Mouse (Mus musculus) midbrain, postnatal 0 days (tissue): ENCODE results near the gene Sdk1. TPM values are rescaled to one million over a fixed set of nuclear protein-coding genes. Genes with fewer than 3 reads are reported as not detected.

ENCODE experiments used
- ATAC-seq: fragments of 200-750 bp; cut with Nextera tagmentation; 2 replicates; pipeline ENCODE4 v1.8.0; 2017; ENCODE audit warnings: moderate number of reproducible peaks, mild to moderate bottlenecking, moderate TSS enrichment, moderate library complexity; ENCODE audit not compliant: low FRiP score
- DNase-seq: peaks from one replicate; pipeline ENCODE4 v3.0.0-alpha.2; 2015; ENCODE audit warnings: low spot score
- H3K27ac ChIP-seq: fragments of 300-500 bp; sonication (generic); 2 replicates; pipeline ENCODE4 v1.5.1; 2014; ENCODE audit warnings: low read depth, mild to moderate bottlenecking, low read length, mixed read lengths
- H3K27me3 ChIP-seq: fragments of 300-500 bp; sonication (generic); 2 replicates; pipeline ENCODE4 v1.6.1; 2014; ENCODE audit warnings: low read length, control low read depth, mixed read lengths; ENCODE audit not compliant: insufficient read depth
- H3K36me3 ChIP-seq: fragments of 300-500 bp; sonication (generic); 2 replicates; pipeline ENCODE4 v1.6.1; 2014; ENCODE audit warnings: low read length, control low read depth, mixed read lengths; ENCODE audit not compliant: insufficient read depth
- H3K4me1 ChIP-seq: fragments of 300-500 bp; sonication (generic); 2 replicates; pipeline ENCODE4 v1.6.1; 2014; ENCODE audit warnings: mild to moderate bottlenecking, control low read depth, antibody characterized with exemption, low read length, mixed read lengths; ENCODE audit not compliant: insufficient read depth
- H3K4me2 ChIP-seq: fragments of 300-500 bp; sonication (generic); 2 replicates; pipeline ENCODE4 v1.6.1; 2014; ENCODE audit warnings: low read depth, mild to moderate bottlenecking, low read length, mixed read lengths; ENCODE audit not compliant: poor library complexity, severe bottlenecking
- H3K4me3 ChIP-seq: fragments of 300-500 bp; sonication (generic); 2 replicates; pipeline ENCODE4 v1.5.1; 2014; ENCODE audit warnings: low read depth, mild to moderate bottlenecking, low read length, moderate library complexity
- H3K9ac ChIP-seq: fragments of 300-500 bp; sonication (generic); replicated peaks from 2 replicates; pipeline ENCODE4 v1.6.1; 2014; ENCODE audit warnings: mild to moderate bottlenecking, low read length, moderate library complexity, mixed read lengths; ENCODE audit not compliant: poor library complexity, severe bottlenecking
- H3K9me3 ChIP-seq: fragments of 300-500 bp; sonication (generic); 2 replicates; pipeline ENCODE4 v1.6.1; 2016; ENCODE audit warnings: low read length, control low read depth
- CTCF ChIP-seq: IDR thresholded peaks from 2 replicates; pipeline ENCODE4 v1.5.1; 2016; ENCODE audit warnings: antibody characterized with exemption, mild to moderate bottlenecking
- WGBS: fragments of 180-500 bp; shearing (Covaris S2); extraction: QIAGEN DNeasy Blood & Tissue Kit; methylation state at CpG from one replicate; pipeline ENCODE4 v1.1.7; 2014; 5-methylcytosine and 5-hydroxymethylcytosine counted together
- polyA plus RNA-seq: library from polyadenylated mRNA; unstranded; fragments of >200 nt; fragmentation: Nextera tagmentation; extraction: Ambion mirVana; gene quantifications from 2 replicates; pipeline ENCODE4 v1.2.1, GENCODE M21; 2015
- total RNA-seq: library from RNA; depleted of rRNA; stranded (reverse); fragments of >200 nt; gene quantifications from 2 replicates; pipeline ENCODE4 v1.2.3, GENCODE M21; 2014

Sdk1 gene
- total and polyA plus RNA-seq, 2 experiments from 2014 or later: 2.6 to 26.7 TPM

DNA sequence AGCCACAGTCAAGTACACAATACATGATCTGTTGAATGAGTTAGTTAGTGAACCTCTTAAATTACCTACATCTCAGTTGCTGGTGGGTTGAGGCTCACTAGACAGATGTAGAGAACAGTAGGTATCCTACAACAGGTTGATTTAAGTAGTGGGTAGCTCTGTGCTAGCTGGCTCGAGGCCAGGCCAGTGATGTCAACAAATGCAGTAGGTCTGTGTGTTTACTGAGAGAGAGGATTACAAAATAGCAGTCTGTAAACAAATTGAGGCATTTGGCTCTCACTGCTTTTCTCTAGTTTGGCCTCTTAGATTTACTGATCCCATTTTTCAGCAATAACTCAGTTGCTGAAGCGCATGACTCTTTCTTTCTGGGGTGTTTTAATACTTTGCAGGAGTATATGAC is 70.5 kb downstream of the Sdk1 start:
- Histone ChIP-seq H3K4me2 (no peak overlapping the region), H3K9me3 (no peaks in the 10 kb centered on the region), H3K4me3 (no peak overlapping the region), H3K27me3 (no peaks in the 10 kb centered on the region), H3K27ac (no peak overlapping the region), H3K36me3 (no peaks in the 10 kb centered on the region), H3K9ac (no peak overlapping the region), H3K4me1 (no peaks in the 10 kb centered on the region)
- 80% methylated on average over 2 of the region's 2 CpGs for WGBS
- DNase-seq: no peak
- no peak for TF ChIP-seq CTCF
- ATAC-seq: no peak

- no peak overlapping the region for H3K4me3 ChIP-seq
- H3K4me2 ChIP-seq: no peak overlapping the region
- no peaks in the 10 kb centered on the region for H3K4me1 ChIP-seq
- H3K36me3 ChIP-seq: no peaks in the 10 kb centered on the region
- no peak for DNase-seq
- H3K27ac ChIP-seq: no peak overlapping the region
- no peak overlapping the region for H3K9ac ChIP-seq
- WGBS: 93% methylated on average over 4 of the region's 4 CpGs
- no peaks in the 10 kb centered on the region for H3K27me3 ChIP-seq
- no peak for TF ChIP-seq CTCF
- H3K9me3 ChIP-seq: no peaks in the 10 kb centered on the region
- ATAC-seq: no peak
Measured at GRCm38 (mm10) chr5:141312305-141312704, 71.0 kb downstream of the Sdk1 start.

- no peak overlapping the region for H3K4me3 ChIP-seq
- no peaks in the 10 kb centered on the region for H3K36me3 ChIP-seq
- TF ChIP-seq CTCF: no peak
- no peaks in the 10 kb centered on the region for H3K27me3 ChIP-seq
- ATAC-seq: no peak
- H3K4me1 ChIP-seq: no peaks in the 10 kb centered on the region
- H3K27ac ChIP-seq: no peak overlapping the region
- WGBS: 75% methylated on average over 4 of the region's 4 CpGs
- H3K9ac ChIP-seq: no peak overlapping the region
- no peak overlapping the region for H3K4me2 ChIP-seq
- DNase-seq: peak; percentile 55
- H3K9me3 ChIP-seq: no peaks in the 10 kb centered on the region
Measured at GRCm38 (mm10) chr5:141317095-141317494, 75.8 kb downstream of the Sdk1 start.

GRCm38 (mm10) chr5:141324910-141325309 is 83.6 kb downstream of the Sdk1 start:
- WGBS: 75% methylated on average over 4 of the region's 4 CpGs
- Histone ChIP-seq H3K4me3 (no peak overlapping the region), H3K4me1 (no peaks in the 10 kb centered on the region), H3K27me3 (no peaks in the 10 kb centered on the region), H3K9ac (no peak overlapping the region), H3K36me3 (no peaks in the 10 kb centered on the region), H3K27ac (no peak overlapping the region), H3K9me3 (no peaks in the 10 kb centered on the region), H3K4me2 (no peak overlapping the region)
- DNase-seq: peak; percentile 60
- 0 out of 2 replicates have a peak, but pooled peaks have one; percentile 8 for TF ChIP-seq CTCF
- ATAC-seq: no peak

DNA sequence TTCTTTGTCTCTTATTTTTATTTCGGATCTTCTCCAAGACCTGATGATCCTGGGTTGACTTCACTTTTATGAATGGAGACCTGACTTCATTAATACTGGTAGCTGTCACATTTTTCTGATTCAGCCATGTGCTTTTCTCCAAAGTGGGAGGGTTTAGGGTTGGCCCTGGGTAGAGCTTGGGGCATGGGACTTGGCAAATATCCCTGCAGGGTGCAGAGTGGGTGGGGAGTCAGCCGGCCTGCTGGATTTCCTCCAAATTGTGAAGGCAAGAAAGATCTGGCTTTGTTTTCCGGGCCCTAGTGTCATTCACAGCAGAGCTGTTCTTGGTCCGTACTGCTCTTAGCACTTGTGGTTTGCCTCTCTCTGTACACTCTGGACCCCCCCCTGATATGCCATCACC is 103.1 kb downstream of the Sdk1 start:
- ATAC-seq: no peak
- Histone ChIP-seq H3K27ac (no peak overlapping the region), H3K4me3 (no peak overlapping the region), H3K9ac (no peak overlapping the region), H3K4me2 (no peak overlapping the region), H3K36me3 (no peaks in the 10 kb centered on the region), H3K27me3 (no peaks in the 10 kb centered on the region), H3K9me3 (no peaks in the 10 kb centered on the region), H3K4me1 (no peaks in the 10 kb centered on the region)
- no peak for TF ChIP-seq CTCF
- peak; percentile 65 for DNase-seq
- WGBS: 64% methylated on average over 4 of the region's 4 CpGs

DNA sequence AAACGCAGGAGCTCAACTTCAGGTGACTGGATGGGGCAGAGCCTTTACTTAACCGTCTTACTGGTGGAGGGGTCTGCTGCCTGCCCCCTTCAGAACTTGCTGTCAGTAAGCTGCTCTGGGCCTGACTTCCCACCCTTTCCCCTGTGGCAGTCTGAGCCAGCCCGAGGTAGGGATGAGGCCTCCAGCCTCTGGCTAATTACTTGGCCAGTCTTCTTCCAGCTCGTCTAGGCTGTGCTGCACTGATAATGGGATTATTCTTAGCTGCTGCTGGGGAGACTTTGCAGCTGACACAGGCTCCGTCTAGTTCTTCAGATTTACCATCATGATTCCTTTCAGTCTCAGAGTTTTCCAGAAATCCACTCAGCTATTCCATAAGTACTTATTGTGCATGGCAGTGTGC is 104.2 kb downstream of the Sdk1 start:
- Histone ChIP-seq H3K4me1 (no peaks in the 10 kb centered on the region), H3K36me3 (no peaks in the 10 kb centered on the region), H3K27ac (no peak overlapping the region), H3K27me3 (no peaks in the 10 kb centered on the region), H3K9me3 (no peaks in the 10 kb centered on the region), H3K4me2 (no peak overlapping the region), H3K4me3 (no peak overlapping the region), H3K9ac (no peak overlapping the region)
- WGBS: 44% methylated on average over 5 of the region's 5 CpGs
- no peak for ATAC-seq
- no peak for DNase-seq
- TF ChIP-seq CTCF: no peak
